Mouse (Mus musculus): ENCODE data around the gene Ddr1.

DNA sequence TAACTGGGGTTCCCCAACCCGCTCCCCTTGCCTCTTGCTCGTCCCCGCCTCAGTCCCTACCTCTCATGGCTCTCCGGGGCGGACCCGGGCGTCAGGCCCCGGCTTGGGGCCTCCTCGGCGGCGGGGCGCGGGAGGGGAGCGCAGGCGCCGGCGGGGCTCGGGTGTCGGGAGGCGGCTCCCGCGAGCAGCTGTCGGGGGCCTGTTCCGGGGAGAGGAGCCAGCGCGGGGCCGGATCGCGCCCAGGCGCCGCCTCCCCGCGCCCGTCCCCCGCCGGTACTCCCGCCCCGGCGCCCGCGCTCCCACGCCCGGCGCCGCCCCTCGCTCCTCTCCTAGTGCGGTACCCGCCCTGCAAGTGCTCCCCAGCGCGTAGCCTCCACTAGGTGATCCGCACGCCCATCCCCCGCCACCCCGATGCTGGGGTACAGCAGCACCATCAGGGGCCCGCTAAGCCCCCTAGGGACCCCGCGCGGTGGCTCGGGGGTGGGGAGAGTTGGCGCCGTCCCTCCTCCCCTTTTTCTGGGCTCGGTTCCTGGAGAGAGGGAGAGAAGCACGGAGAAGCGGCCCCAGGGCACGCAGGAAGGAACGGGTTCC, 4.0 kb downstream of the Ddr1 start:
- TF ChIP-seq CTCF (IDR thresholded peaks at IDR 0.05; ENCODE audit: low read depth) (no peak), EP300 (IDR thresholded peaks at IDR 0.05; ENCODE audit: low read depth) (no peak)

Measured in liver, embryonic 14.5 days (tissue).